Mouse (Mus musculus) granulocyte monocyte progenitor cell, adult 5-6 weeks (primary cell): ENCODE results near the gene Ccdc167. TPM values are rescaled to one million over a fixed set of nuclear protein-coding genes. Genes with fewer than 3 reads are reported as not detected.

Experiments used
- ATAC-seq: replicated peaks from 2 replicates; pipeline ENCODE4 v1.8.0; 2016; ENCODE audit warnings: mild to moderate bottlenecking, moderate TSS enrichment, inconsistent platforms; ENCODE audit not compliant: poor library complexity, severe bottlenecking
- total RNA-seq, 2 experiments: library from RNA; stranded (forward) in 1 of 2; stranded (reverse) in 1 of 2; fragments of 200-712, 200-1000 nt in 1 of 2; fragments of >200 nt in 1 of 2; fragmentation: Nextera tagmentation in 1 of 2; gene quantifications; 2 replicates each; pipeline ENCODE4 v1.2.3; 2014 to 2017

Ccdc167 gene
- total RNA-seq, 2 experiments from 2014 or later, result 8.9 to 22.8 TPM

GRCm38 (mm10) chr17:29690257-29690656 lies 26.6 kb downstream of the Ccdc167 start:
- ATAC-seq, result no peak

- ATAC-seq, result no peak
These were observed 28.2 kb downstream of the Ccdc167 start for GRCm38 (mm10) chr17:29688610-29689009.

GRCm38 (mm10) chr17:29687373-29687772 lies 29.5 kb downstream of the Ccdc167 start:
- ATAC-seq, result no peak

- no peak for ATAC-seq
These were observed 30.1 kb downstream of the Ccdc167 start for GRCm38 (mm10) chr17:29686771-29687170.

- ATAC-seq, result no peak
These were observed 32.6 kb downstream of the Ccdc167 start for GRCm38 (mm10) chr17:29684275-29684674.

- ATAC-seq, result no peak
These were observed 33.7 kb downstream of the Ccdc167 start for GRCm38 (mm10) chr17:29683127-29683526.

- ATAC-seq, result no peak
These were observed 34.6 kb downstream of the Ccdc167 start for GRCm38 (mm10) chr17:29682261-29682660.

- ATAC-seq, result no peak
These were observed 35.2 kb downstream of the Ccdc167 start for GRCm38 (mm10) chr17:29681669-29682068.

- ATAC-seq, result no peak
These were observed 35.9 kb downstream of the Ccdc167 start for GRCm38 (mm10) chr17:29680921-29681320.

- no peak for ATAC-seq
These were observed 36.7 kb downstream of the Ccdc167 start for GRCm38 (mm10) chr17:29680174-29680573.

GRCm38 (mm10) chr17:29679038-29679767 lies 37.6 kb downstream of the Ccdc167 start:
- no peak for ATAC-seq

- no peak for ATAC-seq
These were observed 38.3 kb downstream of the Ccdc167 start for GRCm38 (mm10) chr17:29678526-29678925.

GRCm38 (mm10) chr17:29673325-29673724 lies 43.5 kb downstream of the Ccdc167 start:
- peak; percentile 73 for ATAC-seq

GRCm38 (mm10) chr17:29671021-29671420 lies 45.8 kb downstream of the Ccdc167 start:
- no peak for ATAC-seq

- ATAC-seq, result no peak
These were observed 46.9 kb downstream of the Ccdc167 start for GRCm38 (mm10) chr17:29669936-29670335.

- ATAC-seq, result no peak
These were observed 47.8 kb downstream of the Ccdc167 start for GRCm38 (mm10) chr17:29669030-29669429.

GRCm38 (mm10) chr17:29668051-29668986 lies 48.5 kb downstream of the Ccdc167 start:
- no peak for ATAC-seq

- ATAC-seq, result no peak
These were observed 54.7 kb downstream of the Ccdc167 start for GRCm38 (mm10) chr17:29662145-29662544.

- peak; percentile 60 for ATAC-seq
These were observed 56.0 kb downstream of the Ccdc167 start for GRCm38 (mm10) chr17:29660762-29661391.

- ATAC-seq, result peak; percentile 96
These were observed 56.6 kb downstream of the Ccdc167 start, which contains the start of gene Cmtr1 for GRCm38 (mm10) chr17:29660076-29660761. Gene Cmtr1 (plus strand): TSS chr17:29660595.
